Mouse (Mus musculus) forebrain, embryonic 14.5 days (tissue): ENCODE measurements around the gene Ptch2. TPM values are rescaled to one million over a fixed set of nuclear protein-coding genes. Genes with fewer than 3 reads are reported as not detected.

Experiments
- ATAC-seq: fragments of 200-750 bp; cut with Nextera tagmentation; 2 replicates; pipeline ENCODE4 v1.8.0; 2017; ENCODE audit warnings: mild to moderate bottlenecking, moderate library complexity
- DNase-seq: peaks from one replicate; pipeline ENCODE4 v3.0.0-alpha.2; 2015; ENCODE audit warnings: low spot score
- H3K27ac ChIP-seq: fragments of 300-500 bp; sonication (generic); 2 replicates; pipeline ENCODE4 v1.5.1; 2014; ENCODE audit warnings: low read depth, mild to moderate bottlenecking, control low read depth, low read length, moderate library complexity
- H3K27me3 ChIP-seq: fragments of 300-500 bp; sonication (generic); replicated peaks from 2 replicates; pipeline ENCODE4 v1.6.1; 2014; ENCODE audit warnings: low read length, control low read depth, mixed read lengths; ENCODE audit not compliant: control insufficient read depth, insufficient read depth
- H3K36me3 ChIP-seq: fragments of 300-500 bp; sonication (generic); 2 replicates; pipeline ENCODE4 v1.6.1; 2014; ENCODE audit warnings: low read length, control low read depth; ENCODE audit not compliant: control insufficient read depth, insufficient read depth
- H3K4me1 ChIP-seq: fragments of 300-500 bp; sonication (generic); 2 replicates; pipeline ENCODE4 v1.6.1; 2014; ENCODE audit warnings: antibody characterized with exemption, low read length, control low read depth; ENCODE audit not compliant: control insufficient read depth, insufficient read depth
- H3K4me2 ChIP-seq: fragments of 300-500 bp; sonication (generic); 2 replicates; pipeline ENCODE4 v1.6.1; 2014; ENCODE audit warnings: mild to moderate bottlenecking, control low read depth, low read length
- H3K4me3 ChIP-seq: fragments of 300-500 bp; sonication (generic); 2 replicates; pipeline ENCODE4 v1.5.1; 2014; ENCODE audit warnings: low read depth, low read length, control low read depth
- H3K9ac ChIP-seq: fragments of 300-500 bp; sonication (generic); 2 replicates; pipeline ENCODE4 v1.6.1; 2014; ENCODE audit warnings: mild to moderate bottlenecking, low read length, control low read depth, moderate library complexity
- H3K9me3 ChIP-seq: fragments of 300-500 bp; sonication (generic); replicated peaks from 2 replicates; pipeline ENCODE4 v1.6.1; 2016; ENCODE audit warnings: low read length, control low read depth, mixed read lengths; ENCODE audit not compliant: control insufficient read depth
- WGBS: fragments of 180-500 bp; shearing (Covaris S2); extraction: QIAGEN DNeasy Blood & Tissue Kit; methylation state at CpG from one replicate; pipeline ENCODE4 v1.1.7; 2014; 5-methylcytosine and 5-hydroxymethylcytosine counted together
- polyA plus RNA-seq: library from polyadenylated mRNA; unstranded; fragments of >200 nt; fragmentation: Nextera tagmentation; extraction: Ambion mirVana; gene quantifications from 2 replicates; pipeline ENCODE4 v1.2.1, GENCODE M21; 2014

Gene Ptch2
- polyA plus RNA-seq, 1 experiment from 2014 or later = 2.4 TPM

- DNase-seq = no peak
- Histone ChIP-seq H3K4me3 (no peak overlapping the region), H3K9ac (no peak overlapping the region), H3K36me3 (peaks cover 24% of the 10 kb centered on the region), H3K9me3 (no peaks in the 10 kb centered on the region), H3K27me3 (0 out of 2 replicates have a peak, but pooled peaks cover 3% of the 10 kb centered on the region), H3K4me2 (no peak overlapping the region), H3K27ac (no peak overlapping the region), H3K4me1 (peaks cover 31% of the 10 kb centered on the region)
- 92% methylated on average over 33 of the region's 33 CpGs for WGBS
- no peak for ATAC-seq
Measured at GRCm38 (mm10) chr4:117127991-117128686, 32.3 kb downstream of the Ptch2 start.

GRCm38 (mm10) chr4:117130790-117131189 lies 34.9 kb downstream of the Ptch2 start:
- Histone ChIP-seq H3K4me2 (no peak overlapping the region), H3K4me3 (no peak overlapping the region), H3K27me3 (0 out of 2 replicates have a peak, but pooled peaks cover 3% of the 10 kb centered on the region), H3K4me1 (peaks cover 21% of the 10 kb centered on the region), H3K27ac (no peak overlapping the region), H3K9me3 (no peaks in the 10 kb centered on the region), H3K9ac (no peak overlapping the region), H3K36me3 (peaks cover 24% of the 10 kb centered on the region)
- ATAC-seq (no peak), DNase-seq (no peak)
- WGBS = 35% methylated on average over 6 of the region's 6 CpGs

GRCm38 (mm10) chr4:117131198-117131597 lies 35.3 kb downstream of the Ptch2 start:
- H3K4me2 ChIP-seq = 0 out of 2 replicates have a peak overlapping the region, but pooled peaks have one; percentile 89
- H3K36me3 ChIP-seq = peaks cover 24% of the 10 kb centered on the region

GRCm38 (mm10) chr4:117131890-117132793 lies 36.3 kb downstream of the Ptch2 start:
- Histone ChIP-seq H3K4me2 (peak overlapping the region; percentile 89), H3K27me3 (0 out of 2 replicates have a peak, but pooled peaks cover 3% of the 10 kb centered on the region), H3K9me3 (no peaks in the 10 kb centered on the region), H3K36me3 (peaks cover 24% of the 10 kb centered on the region), H3K4me1 (peaks cover 18% of the 10 kb centered on the region), H3K27ac (no peak overlapping the region), H3K4me3 (peak overlapping the region; percentile 90), H3K9ac (peak overlapping the region; percentile 84; the same call in 1 of the 2 replicates)
- DNase-seq (peak; percentile 62), ATAC-seq (peak; percentile 16; the same call in 1 of the 2 replicates)
- WGBS = 5% methylated on average over 7 of the region's 7 CpGs

More at GRCm38 (mm10) chr4:117131198-117131597, 35.3 kb downstream of the Ptch2 start:
- WGBS = 49% methylated on average over 6 of the region's 6 CpGs
- ATAC-seq = no peak
- Histone ChIP-seq H3K4me1 (peaks cover 18% of the 10 kb centered on the region), H3K27me3 (0 out of 2 replicates have a peak, but pooled peaks cover 3% of the 10 kb centered on the region), H3K4me3 (no peak overlapping the region), H3K27ac (no peak overlapping the region), H3K9me3 (no peaks in the 10 kb centered on the region), H3K9ac (peak overlapping the region; percentile 25; the same call in 1 of the 2 replicates)
- no peak for DNase-seq

GRCm38 (mm10) chr4:117132794-117133143 lies 36.9 kb downstream of the Ptch2 start:
- Histone ChIP-seq H3K9ac (peak overlapping the region; percentile 84), H3K9me3 (no peaks in the 10 kb centered on the region), H3K27ac (no peak overlapping the region), H3K4me2 (peak overlapping the region; percentile 89), H3K27me3 (0 out of 2 replicates have a peak, but pooled peaks cover 3% of the 10 kb centered on the region), H3K4me1 (peaks cover 18% of the 10 kb centered on the region), H3K36me3 (peaks cover 24% of the 10 kb centered on the region), H3K4me3 (peak overlapping the region; percentile 90)
- 6% methylated on average over 11 of the region's 11 CpGs for WGBS
- ATAC-seq = no peak
- no peak for DNase-seq

- Histone ChIP-seq H3K4me2 (peak overlapping the region; percentile 89), H3K4me3 (peak overlapping the region; percentile 90), H3K9ac (peak overlapping the region; percentile 84), H3K27me3 (0 out of 2 replicates have a peak, but pooled peaks cover 3% of the 10 kb centered on the region), H3K27ac (peak overlapping the region; percentile 60; the same call in 1 of the 2 replicates), H3K9me3 (no peaks in the 10 kb centered on the region), H3K4me1 (peaks cover 18% of the 10 kb centered on the region), H3K36me3 (peaks cover 17% of the 10 kb centered on the region)
- WGBS = under 1% methylated on average over 42 of the region's 42 CpGs
- peak; percentile 35 for DNase-seq
- peak; percentile 43 for ATAC-seq
Measured at GRCm38 (mm10) chr4:117133366-117133796, 37.5 kb downstream of the Ptch2 start.

GRCm38 (mm10) chr4:117133817-117134600 lies 38.1 kb downstream of the Ptch2 start, which contains the start of gene Plk3:
Plk3 (minus strand) TSS chr4:117133963.
- WGBS = 2% methylated on average over 28 of the region's 48 CpGs
- Histone ChIP-seq H3K4me2 (peak within 1 kb of the TSS; percentile 89), H3K27ac (peak within 1 kb of the TSS; percentile 60; the same call in 1 of the 2 replicates), H3K27me3 (0 out of 2 replicates have a peak, but pooled peaks cover 3% of the 10 kb centered on the region), H3K4me3 (peak within 1 kb of the TSS; percentile 90), H3K4me1 (peaks cover 18% of the 10 kb centered on the region), H3K36me3 (peaks cover 12% of the 10 kb centered on the region; the same call in 1 of the 2 replicates), H3K9me3 (no peaks in the 10 kb centered on the region), H3K9ac (peak within 1 kb of the TSS; percentile 84)
- DNase-seq = peak; percentile 98
- ATAC-seq = peak; percentile 91

- 0 out of 2 replicates have a peak, but pooled peaks cover 3% of the 10 kb centered on the region for H3K27me3 ChIP-seq
- peaks cover 18% of the 10 kb centered on the region for H3K4me1 ChIP-seq
- DNase-seq = no peak
- ATAC-seq = no peak
- no peak overlapping the region for H3K27ac ChIP-seq
- H3K36me3 ChIP-seq = peaks cover 8% of the 10 kb centered on the region; the same call in 1 of the 2 replicates
- 40% methylated on average over 2 of the region's 2 CpGs for WGBS
- H3K4me3 ChIP-seq = no peak overlapping the region; the same call in 1 of the 2 replicates
- no peaks in the 10 kb centered on the region for H3K9me3 ChIP-seq
- 0 out of 2 replicates have a peak overlapping the region, but pooled peaks have one; percentile 58 for H3K9ac ChIP-seq
- peak overlapping the region; percentile 89; the same call in 1 of the 2 replicates for H3K4me2 ChIP-seq
Measured at GRCm38 (mm10) chr4:117134601-117134995, 38.7 kb downstream of the Ptch2 start.
